Comparison of ENCODE assay signal across 9 mouse cellular contexts in the genomic region with DNA sequence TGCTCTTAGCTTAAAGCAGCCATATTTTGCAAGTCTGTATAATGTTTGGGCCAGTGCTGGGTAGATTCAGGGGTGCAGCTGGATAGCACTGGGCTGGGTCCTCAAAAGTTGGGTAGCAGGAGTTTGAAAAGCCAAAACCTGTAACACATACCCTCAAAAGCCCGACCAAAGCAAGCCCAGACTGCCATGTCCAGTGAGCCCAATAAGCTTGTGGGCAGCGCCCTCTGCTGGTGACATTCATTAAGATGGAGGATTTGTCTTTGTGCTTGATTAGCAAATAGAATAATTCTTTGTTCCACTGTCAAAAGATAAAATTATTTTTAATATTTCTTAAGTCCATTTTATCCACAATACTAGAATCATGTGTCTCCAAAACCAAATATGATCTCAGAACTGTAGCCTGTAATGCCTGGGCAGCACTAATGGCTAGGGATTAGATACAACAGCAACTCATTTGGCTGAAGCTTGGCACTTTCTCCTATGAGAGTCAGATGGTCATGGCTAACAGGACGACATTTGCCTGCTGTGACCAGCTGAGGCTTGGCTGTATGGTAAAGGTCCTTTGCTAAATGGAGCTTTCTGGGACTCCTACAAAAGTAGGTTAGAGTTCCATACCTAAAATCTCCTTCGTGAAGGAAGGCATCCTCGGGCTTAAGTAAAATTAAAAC. TPM values are rescaled to one million over a fixed set of nuclear protein-coding genes. Genes with fewer than 3 reads are reported as not detected.
A peak's percentile ranks its signal among the peaks of the same experiment; 100 is the strongest.
DNase-seq lines count a peak whose midpoint lies in the region; TF ChIP-seq lines count a peak whose summit lies in the region.
"Had no signal": no experiment of that assay in that cellular context is flagged by ENCODE, and none has a peak within 500 bp of the region (broad histone marks: within the 10 kb centered on the region; RNA-seq: fewer than 3 reads in every experiment).

No protein-coding gene starts in this region.

- peak; percentile 72 for DNase-seq in CD4-positive helper T cell, adult 2 months (ENCODE audit: low read depth, low spot score)
- DNase-seq in adrenal gland, adult 18-20 months (ENCODE audit: low spot score in 2 of 2): peak; percentile 77 to 82
- DNase-seq in gastrocnemius, postnatal 25 days: peak; percentile 38
- peak; percentile 76 to 92 for DNase-seq in layer of hippocampus, adult 18-20 months (ENCODE audit: low spot score in 2 of 2)
- peak; percentile 89 for DNase-seq in lung, postnatal 14 days
- peak; percentile 86 for DNase-seq in retina, postnatal 1 day
- peak; percentile 72 for DNase-seq in thymus, postnatal 25 days

- no peak for TF ChIP-seq POLR2A in cortical plate, adult 2 months (IDR thresholded peaks at IDR 0.05; ENCODE audit: extremely low read depth, insufficient read depth, low read length)

- no peak overlapping the region for H3K4me3 ChIP-seq in cortical plate, adult 2 months (ENCODE audit: insufficient read depth, low read length)
- H3K4me3 ChIP-seq: heart, embryonic 15.5 days had no signal

- H3K4me1 ChIP-seq in cortical plate, adult 2 months (ENCODE audit: control insufficient read depth, insufficient read depth, low read length): no peaks in the 10 kb centered on the region
- H3K4me1 ChIP-seq: heart, embryonic 15.5 days had no signal

- TF ChIP-seq CTCF in cortical plate, adult 2 months (IDR thresholded peaks at IDR 0.05; ENCODE audit: extremely low read depth, insufficient read depth, low read length): peak; percentile 91

- H3K27ac ChIP-seq in cortical plate, adult 2 months (ENCODE audit: insufficient read depth, low read length): no peak overlapping the region
- H3K27ac ChIP-seq: heart, embryonic 15.5 days had no signal

RNA-seq across cellular contexts. Expression of gene Cnga3, which starts 36.5 kb away (rescaled TPM):
- 1 to 10 TPM; 1.8 to 2.0 TPM for total RNA-seq in adrenal gland, adult 18-20 months (2021)
- polyA plus RNA-seq in cortical plate, adult 2 months (2012; rRNA removed): 0.04 TPM in 1 of 2 replicates, not detected in the other
- total RNA-seq in gastrocnemius, postnatal 25 days (2021): under 1 TPM; 0.24 to 0.59 TPM
- total RNA-seq in layer of hippocampus, adult 18-20 months (2021): 1 to 10 TPM in 1 of 2 experiments, under 1 TPM in 1; 0.38 to 1.5 TPM

RNA-seq across cellular contexts. Expression of gene Inpp4a, which starts 48.9 kb away (rescaled TPM):
- total RNA-seq in adrenal gland, adult 18-20 months (2021): 10 to 100 TPM; 21.4 to 24.6 TPM
- polyA plus RNA-seq in cortical plate, adult 2 months (2012; rRNA removed): 84.4 and 85.7 TPM in 2 replicates
- 10 to 100 TPM; 14.2 to 14.3 TPM for total RNA-seq in gastrocnemius, postnatal 25 days (2021)
- 100 to 1,000 TPM; 170 to 175 TPM for total RNA-seq in layer of hippocampus, adult 18-20 months (2021)

Comparison
In these comparisons a context has a peak if more than half of its experiments do, and no peak if none do; other contexts are left out.
1. DNase-seq: peak in every context shown above with its lines; median percentile 89 in lung, postnatal 14 days; 86 in retina, postnatal 1 day; 84 in layer of hippocampus, adult 18-20 months; 80 in adrenal gland, adult 18-20 months; 72 in CD4-positive helper T cell, adult 2 months; 72 in thymus, postnatal 25 days; 38 in gastrocnemius, postnatal 25 days.
2. RNA of gene Inpp4a, which starts 48.9 kb away (total RNA-seq): 170 to 175 TPM in layer of hippocampus, adult 18-20 months; 21.4 to 24.6 TPM in adrenal gland, adult 18-20 months and 14.2 to 14.3 TPM in gastrocnemius, postnatal 25 days; every median in the first group is over 4 times any median in the second.